Mouse (Mus musculus) ES-E14 (cell line): Measurements from ENCODE around the gene Med24. TPM values are rescaled to one million over a fixed set of nuclear protein-coding genes. Genes with fewer than 3 reads are reported as not detected.

Source experiments
- DNase-seq: peaks from one replicate; pipeline ENCODE4 v3.0.0-alpha.2; 2013; ENCODE audit warnings: low read depth, low spot score
- H3K27ac ChIP-seq: 2 replicates; pipeline ENCODE4 v1.5.1; 2012; ENCODE audit warnings: low read depth, mild to moderate bottlenecking, low read length, moderate library complexity, mixed read lengths; ENCODE audit not compliant: poor library complexity, insufficient read depth, severe bottlenecking
- H3K36me3 ChIP-seq: 2 replicates; pipeline ENCODE4 v1.6.1; 2012; ENCODE audit warnings: mild to moderate bottlenecking, low read length, moderate library complexity, mixed read lengths; ENCODE audit not compliant: control insufficient read depth, poor library complexity, insufficient read depth, severe bottlenecking
- H3K4me1 ChIP-seq, 2 experiments: fragments of 150-350 bp in 1 of 2; sonication (generic) in 1 of 2; 2 replicates each; pipeline ENCODE4 v1.6.1; 2012; ENCODE audit warnings: low read length in 2 of 2, mild to moderate bottlenecking in 1 of 2, mixed read lengths in 1 of 2; ENCODE audit not compliant: control insufficient read depth in 2 of 2, insufficient read depth in 2 of 2, poor library complexity in 1 of 2
- H3K4me3 ChIP-seq, 2 experiments: fragments of 150-350 bp in 1 of 2; sonication (generic) in 1 of 2; 2 replicates each; pipeline ENCODE4 v1.5.1; 2012; ENCODE audit warnings: low read length in 2 of 2, low read depth in 1 of 2, mild to moderate bottlenecking in 1 of 2, mixed read lengths in 1 of 2; ENCODE audit not compliant: insufficient read depth in 1 of 2, poor library complexity in 1 of 2, severe bottlenecking in 1 of 2
- H3K9ac ChIP-seq: 2 replicates; pipeline ENCODE4 v1.6.1; 2012; ENCODE audit warnings: low read depth, mild to moderate bottlenecking, low read length, mixed read lengths; ENCODE audit not compliant: poor library complexity, insufficient read depth, severe bottlenecking
- H3K9me3 ChIP-seq: fragments of 150-350 bp; sonication (generic); 2 replicates; pipeline ENCODE4 v1.6.1; 2012; ENCODE audit warnings: low read depth, mild to moderate bottlenecking, low read length; ENCODE audit not compliant: control insufficient read depth, insufficient read depth
- CHD2 ChIP-seq: IDR thresholded peaks from 2 replicates; pipeline ENCODE4 v1.6.1; 2014; ENCODE audit warnings: mild to moderate bottlenecking, low read depth, low read length, inconsistent platforms
- HCFC1 ChIP-seq: IDR thresholded peaks from 2 replicates; pipeline ENCODE4 v1.6.1; 2012; ENCODE audit warnings: low read length, inconsistent platforms, borderline replicate concordance; ENCODE audit not compliant: insufficient read depth
- MAFK ChIP-seq: IDR thresholded peaks from 2 replicates; pipeline ENCODE4 v1.6.1; 2014; ENCODE audit warnings: mild to moderate bottlenecking, low read depth, low read length, inconsistent platforms; ENCODE audit not compliant: insufficient read depth
- ZC3H11A ChIP-seq: IDR thresholded peaks from 2 replicates; pipeline ENCODE4 v1.6.1; 2012; ENCODE audit warnings: low read depth, mild to moderate bottlenecking, inconsistent platforms, low read length, borderline replicate concordance
- ZNF384 ChIP-seq: IDR thresholded peaks from 2 replicates; pipeline ENCODE4 v1.6.1; 2012; ENCODE audit warnings: low read depth, low read length, inconsistent platforms
- in situ Hi-C, 2 experiments: fragments of 600-800 bp; cut with MboI; formaldehyde crosslinking; loops; one replicate each; pipeline ENCODE4 v1.15.1; 2025; ENCODE audit warnings: low sequenced_read_pairs in 2 of 2, inconsistent platforms in 1 of 2; ENCODE audit not compliant: unreplicated experiment in 2 of 2
- total RNA-seq: library from RNA; depleted of rRNA; stranded (reverse); fragments of 300-350 nt; gene quantifications from 2 replicates; pipeline ENCODE4 v1.2.3, GENCODE M21; 2012

Gene Med24
- total RNA-seq, 1 experiment = 53.5 TPM

GRCm38 (mm10) chr11:98741622-98742396 lies 12.6 kb upstream of the Med24 start:
- Histone ChIP-seq H3K4me1 (peaks cover 21 to 50% of the 10 kb centered on the region in 2 experiments), H3K9ac (peak overlapping the region; percentile 78), H3K9me3 (no peaks in the 10 kb centered on the region), H3K27ac (peak overlapping the region; percentile 69), H3K4me3 (peak overlapping the region; percentile 85 to 97), H3K36me3 (no peaks in the 10 kb centered on the region)
- TF ChIP-seq ZC3H11A = no peak
- TF ChIP-seq CHD2 = no peak
- no peak for TF ChIP-seq MAFK
- no peak for TF ChIP-seq HCFC1
- no peak for TF ChIP-seq ZNF384
- in situ Hi-C loops = no loop called here
- DNase-seq = no peak

- no peak overlapping the region; the same call in 1 of the 2 replicates for H3K27ac ChIP-seq
- in situ Hi-C loops = no loop called here
- peak overlapping the region; percentile 85 to 97 for H3K4me3 ChIP-seq
- no peak overlapping the region for H3K9ac ChIP-seq
- peaks cover 18 to 44% of the 10 kb centered on the region in 2 experiments for H3K4me1 ChIP-seq
- TF ChIP-seq HCFC1 (no peak), CHD2 (no peak)
- no peaks in the 10 kb centered on the region for H3K36me3 ChIP-seq
- H3K9me3 ChIP-seq = no peaks in the 10 kb centered on the region
- no peak for DNase-seq
These were observed 11.9 kb upstream of the Med24 start for GRCm38 (mm10) chr11:98741051-98741620.

- Histone ChIP-seq H3K27ac (no peak within 1 kb of the TSS; the same call in 1 of the 2 replicates), H3K9me3 (no peaks in the 10 kb centered on the region), H3K9ac (peak within 1 kb of the TSS; percentile 35; the same call in 1 of the 2 replicates), H3K4me3 (peak within 1 kb of the TSS; percentile 85 to 97), H3K36me3 (no peaks in the 10 kb centered on the region), H3K4me1 (peaks cover 13 to 38% of the 10 kb centered on the region in 2 experiments)
- in situ Hi-C loops = no loop called here
- DNase-seq = no peak
- TF ChIP-seq ZC3H11A = no peak
- TF ChIP-seq ZNF384 = no peak
- TF ChIP-seq MAFK = no peak
- no peak for TF ChIP-seq CHD2
These were observed 11.3 kb upstream of the Med24 start, which contains the start of gene Thra for GRCm38 (mm10) chr11:98740393-98741050. TSS of gene Thra (plus strand) at chr11:98740638.

- no peak for DNase-seq
- Histone ChIP-seq H3K36me3 (no peaks in the 10 kb centered on the region), H3K9ac (peak overlapping the region; percentile 35; the same call in 1 of the 2 replicates), H3K27ac (no peak overlapping the region), H3K9me3 (no peaks in the 10 kb centered on the region), H3K4me3 (peak overlapping the region; percentile 20 to 97; a peak in 3 of 4 replicates), H3K4me1 (peaks cover 10 to 37% of the 10 kb centered on the region in 2 experiments; a peak in 3 of 4 replicates)
- peak; percentile 56 for TF ChIP-seq MAFK
- TF ChIP-seq ZNF384 = no peak
- in situ Hi-C loops = no loop called here
These were observed 10.8 kb upstream of the Med24 start for GRCm38 (mm10) chr11:98740026-98740392.
